Mouse (Mus musculus) spleen, postnatal 14 days (tissue): ENCODE results near the gene Pld5.
"Not testable (repeated sequence)": the region's sequence is repeated elsewhere in the genome, so short reads cannot be mapped to it uniquely, and the experiment has no call there.

ENCODE experiments used
- DNase-seq, 2 experiments: peaks; one replicate each; pipeline ENCODE4 v3.0.0; 2021 to 2022; ENCODE audit warnings: low spot score in 2 of 2

Pld5 gene

DNA sequence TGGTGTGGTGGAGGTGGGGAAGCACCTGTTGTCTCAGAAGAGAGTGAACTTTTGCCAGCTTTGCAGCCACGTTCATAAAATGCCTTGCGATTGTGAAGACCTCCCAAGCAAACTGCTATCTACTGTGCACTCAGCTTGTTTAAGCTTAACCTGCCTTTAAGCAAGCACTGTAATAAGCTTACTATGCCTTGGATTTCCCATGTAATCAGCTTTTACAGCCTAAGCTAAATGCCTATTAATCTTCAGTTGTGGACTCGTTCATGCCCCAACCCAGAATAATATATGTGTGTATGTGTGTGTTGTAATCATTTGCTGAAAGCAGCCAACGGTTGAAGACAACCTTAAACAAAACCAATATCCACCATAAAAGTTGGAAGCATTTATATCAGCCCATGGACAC, 232.1 kb downstream of the Pld5 start:
- no peak for DNase-seq

DNA sequence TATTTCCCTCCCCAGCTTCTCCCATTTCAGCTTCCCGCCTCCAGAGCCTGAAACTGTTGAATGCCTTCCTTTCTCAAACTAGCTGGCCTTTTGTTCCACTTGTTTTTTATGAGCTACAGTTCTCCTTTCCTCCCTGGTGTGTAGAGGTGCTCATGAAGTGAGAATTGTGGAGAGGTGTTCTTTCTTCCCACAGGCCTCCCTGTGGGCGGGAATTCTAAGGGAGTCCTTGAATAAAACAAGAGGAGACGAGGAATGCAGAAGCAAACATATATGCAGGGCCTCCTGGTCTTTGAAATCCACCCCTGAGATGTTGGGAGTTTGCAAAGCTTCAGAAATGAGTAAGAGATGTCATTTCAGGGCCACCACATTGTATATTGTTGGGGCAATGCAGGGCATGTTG, 235.2 kb downstream of the Pld5 start:
- DNase-seq, result no peak

- no peak for DNase-seq
Observed at GRCm38 (mm10) chr1:176036028-176036427, 239.1 kb downstream of the Pld5 start.

GRCm38 (mm10) chr1:176034699-176035098, 240.4 kb downstream of the Pld5 start:
- no peak for DNase-seq

DNA sequence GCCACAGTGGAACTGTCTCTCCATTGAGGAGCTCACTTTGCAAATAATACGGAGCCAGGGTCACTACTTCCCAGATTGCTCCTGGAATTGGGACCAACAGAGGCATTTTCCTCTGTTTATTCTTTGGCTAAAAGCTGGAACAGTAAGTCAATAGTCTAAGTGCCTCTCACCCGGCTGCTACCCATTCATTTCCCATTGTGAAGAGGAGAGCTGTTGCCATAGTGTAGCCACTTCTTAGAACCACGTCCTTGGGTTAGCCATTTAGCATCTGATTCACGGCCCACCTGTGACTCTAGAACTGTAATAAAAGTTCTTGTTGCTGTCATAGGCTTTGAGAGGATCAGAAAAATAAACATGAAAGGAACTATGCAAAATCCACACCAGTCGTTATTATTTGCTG, 241.4 kb downstream of the Pld5 start:
- DNase-seq, result no peak

GRCm38 (mm10) chr1:176029063-176029462, 246.0 kb downstream of the Pld5 start:
- no peak for DNase-seq

- no peak for DNase-seq
Observed at GRCm38 (mm10) chr1:176028397-176028796, 246.7 kb downstream of the Pld5 start.

GRCm38 (mm10) chr1:176024501-176024900, 250.6 kb downstream of the Pld5 start:
- DNase-seq, result no peak

DNA sequence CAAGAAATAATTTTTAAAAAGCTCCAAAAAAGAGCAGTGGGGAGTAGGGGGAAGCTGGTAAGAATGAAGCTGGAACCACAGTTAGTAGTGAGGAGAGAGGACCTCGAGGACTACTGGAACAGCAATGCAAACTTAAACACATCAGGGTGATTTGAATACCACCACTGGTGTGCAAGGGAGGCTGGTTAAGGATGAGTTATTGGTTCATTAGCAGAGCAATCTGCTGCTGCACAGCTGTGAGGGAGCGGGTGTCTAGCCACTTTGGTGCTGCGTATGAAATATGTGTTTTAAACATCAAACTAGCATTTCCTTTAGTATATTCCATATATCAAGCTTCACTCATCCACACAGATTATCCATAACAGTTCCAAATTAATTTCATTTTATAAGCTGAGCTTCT, 256.6 kb downstream of the Pld5 start:
- no peak for DNase-seq

DNA sequence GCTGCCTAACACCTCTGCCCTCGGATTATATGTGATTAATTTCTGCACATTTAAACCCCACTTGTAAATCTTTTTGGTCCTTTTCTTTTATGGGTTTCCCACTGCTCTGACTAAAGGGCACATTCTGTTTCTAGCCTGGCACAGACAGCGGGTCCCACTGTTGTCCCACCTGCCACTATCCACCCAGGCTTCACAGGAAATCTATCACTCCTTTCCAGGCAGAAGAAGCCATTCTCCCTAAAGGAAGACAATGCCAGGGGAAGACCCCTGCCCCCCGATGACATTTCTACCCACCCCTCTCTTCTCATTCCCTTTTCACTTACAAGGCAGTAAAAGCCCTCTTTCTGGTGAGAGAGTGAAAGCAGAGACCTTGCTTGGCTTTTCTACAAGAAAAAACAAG, 259.0 kb downstream of the Pld5 start:
- no peak for DNase-seq

DNA sequence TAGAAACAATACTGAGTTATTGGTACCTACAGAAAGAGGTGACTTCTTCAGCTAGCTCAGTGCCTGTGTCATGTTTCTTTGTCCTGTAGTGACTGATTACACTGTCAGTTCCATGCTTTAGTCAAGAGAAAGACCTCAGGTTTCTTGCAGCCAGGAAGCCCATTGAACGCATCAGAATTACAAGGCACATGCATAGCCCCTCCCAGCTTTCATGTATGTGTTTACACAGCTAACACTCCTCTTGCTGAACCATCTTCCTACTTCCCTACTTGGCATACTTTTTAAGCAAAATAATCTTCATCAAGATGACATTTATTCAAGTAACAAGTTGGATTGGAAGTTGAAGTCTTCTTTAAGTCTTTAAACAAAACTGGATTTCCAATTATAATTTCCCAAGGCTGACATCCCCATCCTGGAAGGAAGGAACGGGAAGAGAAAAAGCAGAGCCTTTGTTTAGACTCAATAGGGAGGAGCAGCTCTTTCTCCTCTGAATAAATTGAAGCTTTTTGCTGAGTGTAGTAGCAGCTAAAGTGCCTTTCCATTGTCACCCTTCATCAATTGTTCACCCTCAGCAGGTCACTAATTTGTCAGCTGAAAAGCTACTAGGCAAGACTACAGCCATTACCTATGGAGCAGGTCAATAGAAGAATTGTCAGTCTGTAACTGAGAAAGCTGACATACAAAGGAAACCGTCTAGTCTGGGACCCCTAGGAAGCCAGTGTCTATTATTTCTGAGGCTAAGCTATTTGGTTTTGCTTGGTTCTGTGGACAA, 261.4 kb downstream of the Pld5 start:
- no peak for DNase-seq

- DNase-seq, result no peak
Observed at GRCm38 (mm10) chr1:176011535-176011934, 263.6 kb downstream of the Pld5 start.

- no peak for DNase-seq
Observed at GRCm38 (mm10) chr1:176011072-176011471, 264.0 kb downstream of the Pld5 start.

DNA sequence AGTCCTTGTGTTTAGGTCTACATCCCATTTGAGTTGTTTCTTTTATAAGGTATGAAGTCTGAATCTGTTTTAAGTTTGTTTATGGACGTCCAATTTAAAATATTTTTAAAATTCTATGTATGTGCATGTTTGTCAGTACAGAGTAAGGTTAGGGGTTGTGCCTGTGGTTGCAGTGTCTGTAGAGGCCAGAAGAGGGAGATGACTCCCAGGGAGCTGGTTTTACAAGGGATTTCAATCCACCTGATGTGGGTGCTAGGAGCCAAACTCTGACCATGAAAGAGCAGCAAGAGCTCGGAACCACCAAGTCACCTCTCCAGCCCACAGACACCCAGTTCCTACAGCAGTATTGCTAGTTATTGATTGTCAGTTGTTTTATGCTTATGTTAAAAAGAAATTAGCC, 266.7 kb downstream of the Pld5 start:
- no peak for DNase-seq

- DNase-seq, result no peak
Observed at GRCm38 (mm10) chr1:176000599-176000998, 274.5 kb downstream of the Pld5 start.

DNA sequence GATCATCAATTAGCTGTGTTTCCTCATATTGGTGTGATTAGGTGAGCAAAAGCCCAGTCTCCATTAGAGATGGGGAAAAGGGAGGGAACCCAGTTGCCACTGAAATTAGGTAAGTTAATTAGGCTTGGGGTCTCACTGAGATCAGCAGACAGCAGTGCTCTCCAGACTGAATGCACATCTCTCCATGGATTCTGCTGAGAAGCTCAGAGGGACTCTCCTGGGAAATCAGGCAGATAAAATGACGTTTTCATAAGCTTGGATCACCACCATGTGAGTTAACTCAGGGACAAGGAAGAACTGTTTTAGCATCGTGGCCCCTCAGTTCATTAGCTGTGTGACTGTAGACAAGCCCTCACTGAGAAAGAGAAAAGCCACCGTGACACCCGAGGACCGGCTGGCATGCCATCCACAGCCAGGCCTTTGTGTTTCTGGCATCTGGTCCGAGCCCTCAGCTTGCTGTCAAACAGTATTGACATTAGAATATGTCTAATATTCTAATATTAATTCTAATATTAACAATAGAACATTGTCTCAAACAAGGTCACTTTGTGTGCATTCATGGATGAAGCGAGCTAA, 277.9 kb downstream of the Pld5 start:
- DNase-seq, result no peak

DNA sequence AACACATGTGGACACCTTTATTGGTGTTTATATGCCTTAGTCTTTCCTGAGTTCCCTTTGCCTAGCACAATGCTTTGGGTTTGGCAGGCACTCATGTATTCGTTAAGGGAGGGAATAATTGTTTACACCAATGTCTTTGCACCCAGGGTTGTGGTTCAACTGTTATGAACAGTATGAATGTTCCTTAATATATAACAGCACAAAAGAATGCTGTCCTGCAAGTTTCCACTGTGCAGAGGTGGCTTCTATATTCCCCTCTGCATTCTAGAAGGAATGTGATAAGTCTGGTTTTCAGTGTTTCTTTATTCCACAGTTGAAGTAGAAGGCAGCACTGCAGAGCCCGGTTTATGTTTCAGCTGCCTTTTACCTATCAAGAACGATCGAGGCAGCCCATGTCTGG, 286.2 kb downstream of the Pld5 start:
- DNase-seq, result no peak

DNA sequence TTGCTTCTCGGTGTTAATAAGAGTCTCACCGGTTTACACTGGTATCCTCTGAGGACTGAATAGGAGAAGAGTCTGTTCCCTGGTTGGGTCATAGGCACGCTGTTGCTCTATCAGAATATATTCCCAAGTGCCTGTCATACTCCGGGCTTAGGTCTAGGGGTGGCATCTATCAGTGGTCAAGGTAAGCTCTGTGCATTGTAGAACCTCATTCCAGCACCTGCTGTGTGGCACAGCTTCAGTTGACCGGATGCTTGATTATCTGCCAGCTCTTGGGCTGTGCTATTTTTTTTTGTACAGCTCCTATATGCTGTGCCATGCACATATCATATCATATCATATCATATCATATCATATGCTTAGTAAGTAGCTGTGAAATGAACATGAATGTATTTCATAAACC, 286.7 kb downstream of the Pld5 start:
- no peak for DNase-seq

DNA sequence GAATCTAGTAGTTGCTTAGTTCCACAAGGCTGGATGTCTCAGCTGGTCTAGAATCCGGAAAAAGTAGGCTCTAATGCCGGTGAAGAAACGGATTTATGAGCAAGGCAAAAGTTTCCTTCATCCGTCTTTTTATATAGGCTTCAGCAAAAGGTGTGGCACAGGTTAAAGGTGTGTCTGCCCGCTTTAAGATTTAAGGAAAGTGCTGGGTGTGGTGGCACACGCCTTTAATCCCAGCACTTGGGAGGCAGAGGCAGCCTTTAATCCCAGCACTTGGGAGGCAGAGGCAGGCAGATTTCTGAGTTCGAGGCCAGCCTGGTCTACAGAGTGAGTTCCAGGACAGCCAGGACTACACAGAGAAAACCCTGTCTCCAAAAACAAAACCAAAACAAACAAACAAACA, 296.1 kb downstream of the Pld5 start, which contains the start of gene Rbm8a2:
Gene Rbm8a2 (minus strand): TSS at position 101 of the 400 bp plus-strand sequence.
- not testable (repeated sequence) for DNase-seq

DNA sequence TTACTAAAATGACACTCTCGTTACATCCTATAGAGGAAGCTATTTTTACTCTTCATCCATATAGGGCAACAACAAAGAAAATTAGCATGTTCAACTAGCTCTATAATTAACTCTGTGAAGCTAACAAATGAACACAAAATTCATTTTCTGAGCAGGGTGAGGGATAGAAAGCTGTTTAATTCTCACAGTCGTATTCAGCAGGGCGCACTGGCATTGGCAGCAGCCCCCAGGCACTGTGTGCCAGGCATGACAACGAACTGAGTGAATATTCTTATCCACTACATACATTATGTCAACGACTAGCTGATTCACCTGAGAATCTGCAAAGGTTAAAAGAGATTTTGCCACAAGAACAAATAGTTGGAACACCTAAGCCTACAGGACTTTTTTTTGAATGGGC, 304.4 kb downstream of the Pld5 start:
- no peak for DNase-seq

DNA sequence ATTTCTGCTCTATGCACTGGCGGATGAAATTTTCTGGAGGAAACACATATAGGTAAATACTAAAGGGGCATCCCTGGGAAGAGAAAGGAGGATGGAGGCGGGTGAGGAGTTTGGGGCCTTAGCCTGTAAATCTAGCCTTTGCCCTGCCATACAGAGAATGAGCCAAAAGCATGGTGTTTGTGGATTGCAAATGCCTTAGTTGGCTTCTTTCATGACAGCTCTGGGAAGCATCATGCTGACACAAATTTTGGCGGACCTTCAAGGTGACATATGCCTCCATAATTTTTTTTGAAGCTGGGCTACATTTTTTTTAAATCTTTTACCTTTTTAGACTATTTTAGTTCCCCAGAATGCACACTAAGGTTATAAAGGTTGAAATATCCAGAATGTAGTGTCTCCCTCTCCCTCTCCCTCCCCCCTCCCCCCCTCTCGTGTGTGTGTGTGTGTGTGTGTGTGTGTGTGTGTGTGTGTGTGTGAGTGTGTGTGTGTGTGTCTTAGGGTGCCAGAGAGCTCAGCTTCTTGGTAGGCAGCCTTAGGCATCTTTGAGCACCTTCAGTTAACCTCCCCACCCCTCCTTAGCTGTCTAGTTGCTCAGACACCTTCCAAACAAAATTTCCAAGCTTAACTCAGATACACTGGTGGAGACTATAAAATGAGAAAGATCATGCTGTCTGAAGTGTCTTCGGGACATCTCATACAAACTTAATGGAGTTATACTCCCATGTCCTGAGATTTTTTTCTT, 307.9 kb downstream of the Pld5 start:
- no peak for DNase-seq

- DNase-seq, result no peak
Observed at GRCm38 (mm10) chr1:175961786-175962185, 313.3 kb downstream of the Pld5 start.

DNA sequence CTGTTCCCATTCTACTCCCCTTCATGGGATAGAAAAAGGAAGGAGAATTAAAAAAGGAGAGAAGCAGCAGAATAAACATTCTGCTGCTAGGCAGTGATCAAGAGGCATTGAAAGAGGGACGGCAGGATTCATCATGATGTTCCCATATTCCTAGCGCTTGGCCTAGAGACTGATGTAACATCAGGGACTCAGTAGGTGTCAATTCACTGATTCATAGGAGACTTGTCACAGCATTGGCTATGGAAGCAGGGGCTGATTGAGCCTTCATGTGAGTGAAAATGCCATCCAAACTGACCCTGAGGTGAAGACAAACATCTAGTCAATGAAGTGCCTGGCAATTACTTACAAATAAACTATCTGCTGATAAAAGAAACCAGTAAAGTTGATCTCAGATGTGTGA, 324.3 kb downstream of the Pld5 start:
- no peak for DNase-seq
